Mouse (Mus musculus) kidney, postnatal 0 days (tissue): ENCODE results near the gene Rilpl1. TPM values are rescaled to one million over a fixed set of nuclear protein-coding genes. Genes with fewer than 3 reads are reported as not detected.
A peak's percentile ranks its signal among the peaks of the same experiment; 100 is the strongest.
"Not testable (repeated sequence)": the region's sequence is repeated elsewhere in the genome, so short reads cannot be mapped to it uniquely, and the experiment has no call there.

Source experiments
- ATAC-seq: fragments of 200-750 bp; cut with Nextera tagmentation; replicated peaks from 2 replicates; pipeline ENCODE4 v1.8.0; 2017; ENCODE audit warnings: low read depth, moderate number of reproducible peaks, moderate TSS enrichment, moderate library complexity; ENCODE audit not compliant: low FRiP score
- DNase-seq: peaks from one replicate; pipeline ENCODE4 v3.0.0-alpha.2; 2016; ENCODE audit warnings: low spot score
- H3K27ac ChIP-seq: fragments of 300-500 bp; sonication (generic); 2 replicates; pipeline ENCODE4 v1.5.1; 2014; ENCODE audit warnings: mild to moderate bottlenecking
- H3K27me3 ChIP-seq: fragments of 300-500 bp; sonication (generic); 2 replicates; pipeline ENCODE4 v1.6.1; 2014; ENCODE audit warnings: low read length, mixed read lengths; ENCODE audit not compliant: insufficient read depth
- H3K36me3 ChIP-seq: fragments of 300-500 bp; sonication (generic); 2 replicates; pipeline ENCODE4 v1.6.1; 2014; ENCODE audit warnings: low read length, mixed read lengths; ENCODE audit not compliant: insufficient read depth
- H3K4me1 ChIP-seq: fragments of 300-500 bp; sonication (generic); replicated peaks from 2 replicates; pipeline ENCODE4 v1.6.1; 2014; ENCODE audit warnings: antibody characterized with exemption, low read length, mixed read lengths; ENCODE audit not compliant: insufficient read depth
- H3K4me2 ChIP-seq: fragments of 300-500 bp; sonication (generic); 2 replicates; pipeline ENCODE4 v1.6.1; 2014; ENCODE audit warnings: mild to moderate bottlenecking, low read length, moderate library complexity, mixed read lengths
- H3K4me3 ChIP-seq: fragments of 300-500 bp; sonication (generic); replicated peaks from 2 replicates; pipeline ENCODE4 v1.5.1; 2014; ENCODE audit warnings: low read depth, low read length
- H3K9ac ChIP-seq: fragments of 300-500 bp; sonication (generic); 2 replicates; pipeline ENCODE4 v1.6.1; 2014; ENCODE audit warnings: low read depth, low read length
- H3K9me3 ChIP-seq: fragments of 300-500 bp; sonication (generic); replicated peaks from 2 replicates; pipeline ENCODE4 v1.6.1; 2016; ENCODE audit warnings: low read length, inconsistent platforms, mixed read lengths
- CTCF ChIP-seq: IDR thresholded peaks from 2 replicates; pipeline ENCODE4 v1.5.1; 2016; ENCODE audit warnings: antibody characterized with exemption, low read depth, mild to moderate bottlenecking, moderate library complexity
- WGBS: fragments of 180-500 bp; shearing (Covaris S2); extraction: QIAGEN DNeasy Blood & Tissue Kit; methylation state at CpG from one replicate; pipeline ENCODE4 v1.1.7; 2014; 5-methylcytosine and 5-hydroxymethylcytosine counted together
- polyA plus RNA-seq: library from polyadenylated mRNA; unstranded; fragments of >200 nt; fragmentation: Nextera tagmentation; extraction: Ambion mirVana; gene quantifications from 2 replicates; pipeline ENCODE4 v1.2.1, GENCODE M21; 2015

The Rilpl1 gene
- polyA plus RNA-seq, 1 experiment from 2014 or later, result 27.2 TPM

DNA sequence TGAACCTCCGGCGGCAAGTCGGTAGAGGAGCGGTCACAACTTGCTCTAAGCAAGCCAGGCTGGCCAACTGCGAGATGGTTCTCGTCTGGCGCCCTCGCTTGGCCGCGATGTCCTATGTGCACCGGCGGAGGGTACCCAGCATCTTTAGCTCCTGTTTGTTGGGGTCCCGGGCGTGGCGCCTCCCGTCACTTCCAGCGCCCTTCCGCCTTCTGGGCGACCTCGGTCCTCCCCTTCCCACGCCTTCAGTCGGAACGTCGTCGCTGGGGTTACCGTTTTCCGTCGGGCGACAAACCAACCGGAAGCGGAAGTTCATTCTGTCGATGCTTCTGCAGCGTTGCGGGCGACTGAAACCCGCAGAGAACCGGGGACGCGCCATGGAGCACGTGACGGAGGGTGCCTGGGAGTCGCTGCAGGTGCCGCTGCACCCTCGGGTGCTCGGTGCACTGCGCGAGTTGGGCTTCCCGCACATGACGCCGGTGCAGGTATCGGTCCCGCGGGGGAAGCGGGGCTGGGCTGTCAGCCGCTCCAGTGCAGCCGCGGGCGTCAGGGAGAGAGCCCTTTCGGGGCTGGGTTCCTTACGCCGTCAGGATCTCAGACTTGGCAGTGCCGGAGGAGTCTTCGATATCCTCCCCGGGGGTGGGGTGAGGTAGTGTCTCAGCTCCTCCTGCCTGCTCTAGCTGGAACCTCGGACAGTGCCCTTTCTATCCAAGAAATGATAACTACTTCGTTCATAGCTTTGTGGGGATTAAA lies 21.5 kb upstream of the Rilpl1 start, which contains the start of gene Ddx55:
Gene Ddx55, plus strand, starts transcription at position 307 of the 750 bp plus-strand sequence.
- peak; percentile 49 for TF ChIP-seq CTCF
- DNase-seq, result peak; percentile 96
- Histone ChIP-seq H3K36me3 (peaks cover 31% of the 10 kb centered on the region), H3K9me3 (no peaks in the 10 kb centered on the region), H3K9ac (peak within 1 kb of the TSS; percentile 76), H3K27me3 (no peaks in the 10 kb centered on the region), H3K4me1 (no peaks in the 10 kb centered on the region), H3K4me2 (peak within 1 kb of the TSS; percentile 82), H3K27ac (peak within 1 kb of the TSS; percentile 89), H3K4me3 (peak within 1 kb of the TSS; percentile 91)
- peak; percentile 86 for ATAC-seq
- WGBS, result under 1% methylated on average over 61 of the region's 66 CpGs

DNA sequence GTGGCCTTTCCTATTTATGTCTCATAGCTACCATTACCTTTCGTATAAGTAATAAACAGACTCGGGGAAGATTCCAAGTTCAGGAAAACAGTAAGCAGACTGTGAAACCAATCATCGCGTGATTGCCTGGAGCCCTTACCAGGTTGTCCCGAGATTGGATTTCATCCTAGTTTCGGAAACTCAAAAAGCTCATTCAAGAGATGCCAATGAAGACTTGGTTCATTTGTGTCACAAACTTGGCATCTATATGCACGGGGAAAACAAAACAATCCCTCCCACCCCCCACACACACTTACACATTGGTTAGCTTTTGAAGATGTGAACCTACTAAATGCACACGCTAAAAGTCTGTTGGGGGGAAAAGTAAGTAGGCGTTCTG lies 20.9 kb upstream of the Rilpl1 start:
- Histone ChIP-seq H3K9ac (peak overlapping the region; percentile 76), H3K4me2 (peak overlapping the region; percentile 82), H3K36me3 (peaks cover 27% of the 10 kb centered on the region), H3K27me3 (no peaks in the 10 kb centered on the region), H3K4me1 (no peaks in the 10 kb centered on the region), H3K9me3 (no peaks in the 10 kb centered on the region), H3K27ac (peak overlapping the region; percentile 89), H3K4me3 (peak overlapping the region; percentile 91)
- peak; percentile 50 for DNase-seq
- whole genome bisulfite sequencing, result 3% methylated on average over 9 of the region's 9 CpGs
- no peak for ATAC-seq
- no peak for TF ChIP-seq CTCF

GRCm38 (mm10) chr5:124551349-124552093 lies 20.3 kb upstream of the Rilpl1 start:
- Histone ChIP-seq H3K4me2 (peak overlapping the region; percentile 82), H3K9ac (peak overlapping the region; percentile 76; the same call in 1 of the 2 replicates), H3K27ac (peak overlapping the region; percentile 89), H3K36me3 (peaks cover 22% of the 10 kb centered on the region), H3K4me3 (peak overlapping the region; percentile 91)
- not testable (repeated sequence) for ATAC-seq, H3K4me1 ChIP-seq, DNase-seq, H3K27me3 ChIP-seq, H3K9me3 ChIP-seq
- WGBS, result 30% methylated on average over 5 of the region's 5 CpGs
- TF ChIP-seq CTCF, result peak; percentile 47

GRCm38 (mm10) chr5:124550737-124551136 lies 19.5 kb upstream of the Rilpl1 start:
- not testable (repeated sequence) for H3K9me3 ChIP-seq, H3K4me1 ChIP-seq, H3K27me3 ChIP-seq, DNase-seq, ATAC-seq, H3K9ac ChIP-seq, H3K4me2 ChIP-seq, H3K27ac ChIP-seq, H3K4me3 ChIP-seq
- WGBS, result 86% methylated on average over 4 of the region's 4 CpGs
- H3K36me3 ChIP-seq, result peaks cover 24% of the 10 kb centered on the region

GRCm38 (mm10) chr5:124541602-124541973 lies 10.4 kb upstream of the Rilpl1 start:
- TF ChIP-seq CTCF, result no peak
- H3K4me2 ChIP-seq, result peak overlapping the region; percentile 66
- peak overlapping the region; percentile 86 for H3K4me3 ChIP-seq
- peak overlapping the region; percentile 93 for H3K9ac ChIP-seq
- no peaks in the 10 kb centered on the region for H3K9me3 ChIP-seq
- peak overlapping the region; percentile 94; the same call in 1 of the 2 replicates for H3K27ac ChIP-seq
- WGBS, result 11% methylated on average over 8 of the region's 8 CpGs
- DNase-seq, result no peak
- H3K4me1 ChIP-seq, result 0 out of 2 replicates have a peak, but pooled peaks cover 8% of the 10 kb centered on the region
- H3K27me3 ChIP-seq, result no peaks in the 10 kb centered on the region
- ATAC-seq, result no peak
- H3K36me3 ChIP-seq, result peaks cover 22% of the 10 kb centered on the region

DNA sequence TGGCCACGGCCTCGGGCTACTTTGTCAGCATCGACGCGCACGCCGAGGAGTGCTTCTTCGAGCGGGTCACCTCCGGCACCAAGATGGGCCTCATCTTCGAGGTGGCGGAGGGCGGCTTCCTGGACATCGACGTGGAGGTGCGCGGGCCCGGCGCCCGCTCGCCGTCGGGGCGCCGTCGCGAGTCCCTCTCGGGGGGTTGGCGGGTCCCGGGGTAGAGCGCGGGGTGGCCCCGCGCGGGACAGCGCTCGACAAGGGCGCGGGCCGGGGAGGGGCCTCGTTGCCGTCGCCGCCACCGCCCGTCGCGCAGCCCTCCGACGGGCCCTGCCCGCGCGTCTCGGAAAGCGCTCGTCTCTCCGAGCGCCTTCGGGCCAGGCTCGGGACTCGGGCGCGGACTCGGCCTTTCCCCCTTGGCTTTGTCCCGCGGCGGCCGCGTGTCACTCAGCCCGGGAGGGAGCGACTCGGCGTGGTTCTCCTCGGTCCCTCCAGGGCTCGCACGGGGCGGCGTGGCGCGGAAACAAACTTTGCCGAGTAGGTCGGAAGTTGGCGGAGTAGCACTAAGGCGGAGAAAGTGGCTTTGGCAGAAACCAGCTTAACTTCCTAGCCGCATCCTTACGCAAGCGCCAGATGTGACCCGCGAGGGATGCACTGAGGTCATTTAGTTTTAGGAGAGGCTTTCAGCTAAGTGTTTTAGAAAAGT lies 9.9 kb upstream of the Rilpl1 start:
- Histone ChIP-seq H3K4me1 (0 out of 2 replicates have a peak, but pooled peaks cover 8% of the 10 kb centered on the region), H3K27ac (peak overlapping the region; percentile 94), H3K9ac (peak overlapping the region; percentile 93), H3K36me3 (peaks cover 16% of the 10 kb centered on the region), H3K4me3 (peak overlapping the region; percentile 86), H3K9me3 (no peaks in the 10 kb centered on the region), H3K4me2 (peak overlapping the region; percentile 66), H3K27me3 (no peaks in the 10 kb centered on the region)
- ATAC-seq (peak; percentile 73), DNase-seq (peak; percentile 67)
- no peak for TF ChIP-seq CTCF
- under 1% methylated on average over 75 of the region's 89 CpGs for WGBS
